Mouse (Mus musculus): ENCODE data around the gene Tmem128. TPM values are rescaled to one million over a fixed set of nuclear protein-coding genes. Genes with fewer than 3 reads are reported as not detected.

The Tmem128 gene
- total and polyA plus RNA-seq, 3 experiments: 11.7 to 16.5 (median 12.2) TPM

GRCm38 (mm10) chr5:38308873-38309272 is 48.9 kb downstream of the Tmem128 start:
- Histone ChIP-seq H3K4me1 (ENCODE audit: control insufficient read depth, insufficient read depth, low read length) (no peaks in the 10 kb centered on the region), H3K9ac (ENCODE audit: low read depth, low read length) (no peak overlapping the region), H3K27me3 (ENCODE audit: control insufficient read depth, insufficient read depth, low read length) (no peaks in the 10 kb centered on the region), H3K36me3 (ENCODE audit: control insufficient read depth, insufficient read depth, low read length) (no peaks in the 10 kb centered on the region), H3K27ac (no peak overlapping the region), H3K79me2 (replicated peaks; ENCODE audit: control insufficient read depth, insufficient read depth, low read length) (no peaks in the 10 kb centered on the region), H3K4me3 (no peak overlapping the region)
- DNase-seq: peak; percentile 35 to 40
- intact Hi-C loops (cut with DNase I): loop anchor here (5.0 kb wide), 1 partner anchor 158 kb away; no protein-coding TSS in a partner anchor
- TF ChIP-seq CTCF (IDR thresholded peaks at IDR 0.05) (peak; percentile 71), EP300 (IDR thresholded peaks at IDR 0.05; ENCODE audit: insufficient read depth, low read depth, low read length) (no peak)
- WGBS: 49% methylated on average over 5 of the region's 5 CpGs

- H3K27me3 ChIP-seq (ENCODE audit: control insufficient read depth, insufficient read depth, low read length): no peaks in the 10 kb centered on the region
- H3K9ac ChIP-seq (ENCODE audit: low read depth, low read length): no peak overlapping the region
- H3K4me1 ChIP-seq (ENCODE audit: control insufficient read depth, insufficient read depth, low read length): no peaks in the 10 kb centered on the region
- H3K79me2 ChIP-seq (replicated peaks; ENCODE audit: control insufficient read depth, insufficient read depth, low read length): no peaks in the 10 kb centered on the region
- no peak for DNase-seq
- H3K27ac ChIP-seq: no peak overlapping the region
- no peaks in the 10 kb centered on the region for H3K36me3 ChIP-seq (ENCODE audit: control insufficient read depth, insufficient read depth, low read length)
- 46% methylated on average over 3 of the region's 3 CpGs for WGBS
- TF ChIP-seq POLR2A (IDR thresholded peaks at IDR 0.05; ENCODE audit: insufficient read depth, low read depth, low read length) (no peak), EP300 (IDR thresholded peaks at IDR 0.05; ENCODE audit: insufficient read depth, low read depth, low read length) (no peak), CTCF (IDR thresholded peaks at IDR 0.05) (no peak)
- H3K4me3 ChIP-seq: no peak overlapping the region
- intact Hi-C loops (cut with DNase I): loop anchor here (5.0 kb wide), 1 partner anchor 158 kb away; no protein-coding TSS in a partner anchor
Observed at GRCm38 (mm10) chr5:38309795-38310194, 49.8 kb downstream of the Tmem128 start.

Other genes starting within 250 kb of the Tmem128 start
- gene Stx18, start 221.4 kb upstream of the Tmem128 start, total RNA-seq (2021): 10 to 100 TPM; 15.9 to 18.5 TPM
- 12.1 and 14.9 TPM in 2 replicates for gene Stx18, start 221.4 kb upstream of the Tmem128 start, polyA plus RNA-seq (2012; rRNA removed)
- gene Nsg1, start 100.3 kb upstream of the Tmem128 start, total RNA-seq (2021): 1 to 10 TPM; 6.8 to 7.8 TPM
- 9.7 and 12.5 TPM in 2 replicates for gene Nsg1, start 100.3 kb upstream of the Tmem128 start, polyA plus RNA-seq (2012; rRNA removed)
- gene Zbtb49, start 39.7 kb upstream of the Tmem128 start, total RNA-seq (2021): 1 to 10 TPM; 3.7 to 4.1 TPM
- gene Zbtb49, start 39.7 kb upstream of the Tmem128 start, polyA plus RNA-seq (2012; rRNA removed): 4.3 and 5.2 TPM in 2 replicates
- 10 to 100 TPM; 16.8 to 20.5 TPM for gene Lyar, start 39.7 kb upstream of the Tmem128 start, total RNA-seq (2021)
- 5.4 and 7.4 TPM in 2 replicates for gene Lyar, start 39.7 kb upstream of the Tmem128 start, polyA plus RNA-seq (2012; rRNA removed)
- under 1 TPM; 0.57 to 0.82 TPM for gene Otop1, start 15.8 kb downstream of the Tmem128 start, total RNA-seq (2021)
- 2.9 and 4.3 TPM in 2 replicates for gene Otop1, start 15.8 kb downstream of the Tmem128 start, polyA plus RNA-seq (2012; rRNA removed)
- not detected for gene Drd5, start 59.2 kb downstream of the Tmem128 start, total RNA-seq (2021)
- not detected in 2 replicates for gene Drd5, start 59.2 kb downstream of the Tmem128 start, polyA plus RNA-seq (2012; rRNA removed)
- 1 to 10 TPM; 1.3 to 1.6 TPM for gene Slc2a9, start 243.0 kb downstream of the Tmem128 start, total RNA-seq (2021)
- 1.6 and 1.9 TPM in 2 replicates for gene Slc2a9, start 243.0 kb downstream of the Tmem128 start, polyA plus RNA-seq (2012; rRNA removed)